Mouse (Mus musculus): ENCODE data around the gene Gmfb.

- no peak for TF ChIP-seq CTCF (IDR thresholded peaks at IDR 0.05; ENCODE audit: borderline replicate concordance, insufficient read depth, low read depth, low read length)
- no peak for TF ChIP-seq POLR2A (IDR thresholded peaks at IDR 0.05; ENCODE audit: borderline replicate concordance, insufficient read depth, low read length)
These were observed 33.5 kb downstream of the Gmfb start for GRCm38 (mm10) chr14:46788505-46788901.

Measured in cerebellum, adult 2 months (tissue).